Mouse (Mus musculus) monocyte, adult 2 months (primary cell): ENCODE data around the gene Ovol2.

Experiments used
- DNase-seq, 2 experiments: peaks; one replicate each; pipeline ENCODE4 v3.0.0; 2022; ENCODE audit warnings: low spot score in 2 of 2, low read depth in 1 of 2

Gene Ovol2

DNA sequence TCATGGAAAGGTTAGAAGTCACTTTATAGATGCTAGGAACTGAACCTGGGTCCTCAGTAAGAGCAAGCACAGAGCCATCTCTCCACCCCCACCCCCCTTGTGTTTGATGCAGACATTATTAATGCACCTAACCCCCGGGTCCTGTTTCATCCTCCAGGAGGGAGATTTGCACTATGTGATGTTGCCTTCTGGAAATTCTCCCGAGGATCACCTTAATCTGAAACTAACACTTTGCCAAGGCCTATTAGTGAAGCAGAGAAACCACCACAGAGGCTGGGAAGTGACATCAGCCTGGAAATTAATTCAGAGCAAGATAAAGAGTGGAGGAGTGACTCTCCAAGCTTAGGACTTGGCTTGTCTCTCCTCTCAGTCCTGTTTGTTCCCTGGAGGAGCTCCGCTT is 7.7 kb downstream of the Ovol2 start:
- DNase-seq = no peak

- DNase-seq = no peak
Measured at GRCm38 (mm10) chr2:144311372-144311771, 20.6 kb downstream of the Ovol2 start.

DNA sequence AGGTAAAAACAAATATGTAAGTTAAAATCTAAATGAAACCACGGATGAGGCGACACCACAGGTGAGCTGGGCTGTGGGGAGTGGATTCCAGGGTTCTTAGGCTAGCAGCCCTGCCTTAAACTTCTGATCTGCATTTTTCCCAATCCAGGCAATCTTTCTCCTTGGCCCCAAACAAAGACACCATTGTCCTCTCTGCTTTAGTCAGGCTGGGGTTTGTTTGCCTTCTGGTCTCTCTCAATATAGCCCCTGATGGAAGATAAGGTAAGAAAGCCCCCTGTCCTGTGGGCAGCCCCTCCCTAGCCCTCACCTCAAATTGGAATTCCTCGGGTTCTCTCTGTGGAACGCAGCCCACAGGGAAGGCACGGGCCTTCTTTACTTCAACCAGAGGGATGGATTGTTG is 21.7 kb downstream of the Ovol2 start:
- DNase-seq = no peak

- DNase-seq = no peak
Measured at GRCm38 (mm10) chr2:144308561-144308960, 23.4 kb downstream of the Ovol2 start.

- DNase-seq = no peak
Measured at GRCm38 (mm10) chr2:144305721-144306294, 26.1 kb downstream of the Ovol2 start.

GRCm38 (mm10) chr2:144301101-144301500 is 30.8 kb downstream of the Ovol2 start:
- DNase-seq = no peak

DNA sequence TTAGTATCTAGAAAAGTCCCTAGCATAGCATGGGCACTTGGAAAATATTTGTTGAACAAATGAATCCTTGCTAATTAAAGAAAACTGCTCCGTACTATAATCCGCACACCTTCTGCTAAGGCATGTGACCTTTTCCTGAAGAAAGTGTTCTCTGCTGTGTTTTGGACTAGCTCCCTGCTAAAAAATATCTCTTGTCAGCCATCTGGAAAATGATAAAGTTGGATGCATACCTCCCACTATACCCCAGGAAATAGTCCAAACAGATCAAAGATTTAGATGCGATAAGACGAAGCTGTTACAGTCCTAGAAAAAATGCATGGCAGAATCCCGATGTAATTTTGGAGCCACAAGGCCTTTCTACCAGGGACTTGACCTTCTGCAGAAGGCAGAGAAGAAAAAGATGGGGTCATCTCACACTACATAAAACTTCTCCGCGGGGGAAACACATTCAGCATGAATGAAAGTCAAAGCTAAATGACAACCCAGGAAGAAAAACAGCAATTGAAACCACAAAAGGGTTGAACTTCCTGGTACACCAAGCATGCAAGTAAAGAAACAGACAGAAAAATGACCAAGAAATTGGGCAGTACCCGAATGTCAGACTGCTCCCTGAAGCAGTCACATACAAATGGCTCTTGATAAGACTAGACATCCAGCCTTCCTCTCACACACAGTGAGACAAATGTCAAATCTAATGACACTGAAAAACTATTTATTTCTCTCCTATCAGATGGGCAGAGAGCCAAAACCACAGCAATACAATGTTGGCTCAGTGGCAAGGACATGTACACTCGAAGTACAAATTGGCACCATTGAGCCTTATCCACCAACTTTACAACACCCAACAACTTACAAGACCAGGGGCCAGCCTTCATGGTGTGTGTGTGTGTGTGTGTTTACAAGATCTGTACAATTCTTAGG is 31.9 kb downstream of the Ovol2 start:
- no peak for DNase-seq

DNA sequence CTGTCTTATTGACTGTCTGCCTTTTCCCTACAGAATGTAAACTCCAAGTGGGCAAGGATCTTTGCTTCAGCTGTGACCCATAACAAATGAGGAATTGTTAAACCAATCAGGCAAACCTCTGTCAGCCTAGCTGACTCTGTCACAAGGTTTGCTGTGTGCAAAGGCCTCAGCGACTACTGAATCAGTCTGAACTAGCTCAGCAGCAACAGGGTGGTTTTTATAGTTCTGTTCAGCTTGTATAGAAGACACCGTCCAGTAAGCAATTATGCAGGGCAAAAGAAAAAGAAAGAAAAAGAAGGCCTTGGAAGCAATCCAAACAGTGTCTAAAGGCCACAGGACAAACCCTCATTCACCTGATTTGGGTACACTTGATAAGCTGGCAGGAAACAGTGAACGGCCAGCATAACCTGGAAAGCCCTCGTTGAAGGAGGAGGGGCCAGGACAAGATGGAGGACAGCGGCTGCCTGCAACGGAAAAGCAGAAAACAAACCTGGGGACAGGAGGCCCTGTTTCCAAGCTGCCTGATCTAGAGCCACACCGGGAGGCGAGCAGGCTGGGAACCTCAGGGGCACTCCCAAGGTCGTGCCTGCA is 36.7 kb downstream of the Ovol2 start:
- DNase-seq = no peak

- DNase-seq = no peak
Measured at GRCm38 (mm10) chr2:144291600-144292305, 40.2 kb downstream of the Ovol2 start.

- peak; percentile 45 to 48 for DNase-seq
Measured at GRCm38 (mm10) chr2:144290321-144290720, 41.6 kb downstream of the Ovol2 start.

DNA sequence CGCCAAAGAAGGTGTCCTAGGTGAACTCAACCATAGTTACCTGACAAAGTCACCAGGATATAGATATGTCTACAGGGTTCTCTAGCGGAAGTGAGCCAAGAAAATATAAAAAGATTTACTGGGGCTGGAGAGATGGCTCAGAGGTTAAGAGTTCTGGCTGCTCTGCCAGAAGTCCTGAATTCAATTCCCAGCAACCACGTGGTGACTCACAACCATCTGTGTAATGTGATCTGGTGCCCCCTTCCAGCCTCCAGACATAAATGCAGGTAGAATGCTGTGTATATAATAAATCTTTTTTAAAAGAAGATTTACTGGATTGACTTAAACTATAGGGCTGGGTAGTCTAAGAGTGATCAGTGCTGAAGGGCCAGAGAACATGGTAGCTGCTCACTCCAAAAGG is 50.5 kb downstream of the Ovol2 start:
- DNase-seq = no peak

DNA sequence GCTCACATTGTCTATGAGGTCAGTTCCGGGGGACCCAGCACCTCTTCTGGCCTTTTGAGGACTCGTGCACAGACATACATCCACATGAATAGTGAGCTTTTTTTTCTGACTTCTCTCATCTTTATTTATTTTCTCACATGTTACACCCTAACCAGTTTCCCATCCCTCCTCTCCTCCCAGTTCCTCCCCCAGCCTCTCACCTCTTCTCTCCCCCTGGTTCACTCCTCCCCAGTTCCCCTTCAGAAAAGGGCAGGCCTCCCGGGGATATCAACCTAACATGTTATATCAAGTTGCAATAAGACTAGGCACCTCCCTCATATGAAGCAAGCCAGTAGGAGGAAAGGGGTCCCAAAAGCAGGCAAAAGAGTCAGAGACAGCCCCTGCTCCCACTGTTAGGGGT is 51.4 kb downstream of the Ovol2 start:
- no peak for DNase-seq

DNA sequence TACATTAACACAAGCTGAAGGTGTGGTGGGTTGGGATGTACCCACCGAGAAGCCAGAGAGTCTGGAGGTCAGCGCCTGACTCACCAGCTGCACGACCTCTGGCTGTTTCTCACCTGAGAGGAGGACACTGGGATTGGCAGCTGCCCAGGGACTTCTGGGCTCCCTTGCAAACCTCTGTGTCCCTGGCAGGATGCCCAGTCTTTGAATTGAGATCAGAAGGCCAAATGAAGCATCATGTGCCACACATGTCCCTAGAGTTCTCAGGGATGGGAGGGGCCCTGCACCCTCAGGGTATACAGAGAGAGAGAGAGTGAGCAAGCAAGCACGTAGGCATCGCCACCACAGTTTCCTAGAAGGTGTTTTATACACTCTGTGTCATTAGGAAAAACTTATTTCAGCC is 52.2 kb downstream of the Ovol2 start:
- DNase-seq = no peak

DNA sequence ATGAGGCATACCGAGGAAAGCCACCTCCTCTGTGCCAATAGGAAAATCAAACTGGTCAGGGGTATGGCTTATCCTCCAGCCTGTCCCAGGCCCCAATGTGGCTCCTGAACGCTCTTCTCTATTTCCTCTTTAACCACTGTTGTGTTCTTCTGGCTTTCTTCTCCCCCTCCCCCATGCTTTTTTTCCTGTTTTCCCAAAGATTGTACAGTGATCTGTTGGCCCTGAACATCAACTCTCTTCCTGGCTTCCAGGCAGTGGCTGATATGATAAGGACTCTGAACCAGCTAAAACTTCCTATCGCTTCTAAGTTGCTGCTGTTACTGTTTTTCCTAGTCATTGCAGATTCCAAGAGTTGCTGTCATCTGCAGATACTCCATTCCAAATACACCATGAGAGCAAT is 55.1 kb downstream of the Ovol2 start:
- DNase-seq = no peak

- no peak for DNase-seq
Measured at GRCm38 (mm10) chr2:144274741-144275140, 57.2 kb downstream of the Ovol2 start.

DNA sequence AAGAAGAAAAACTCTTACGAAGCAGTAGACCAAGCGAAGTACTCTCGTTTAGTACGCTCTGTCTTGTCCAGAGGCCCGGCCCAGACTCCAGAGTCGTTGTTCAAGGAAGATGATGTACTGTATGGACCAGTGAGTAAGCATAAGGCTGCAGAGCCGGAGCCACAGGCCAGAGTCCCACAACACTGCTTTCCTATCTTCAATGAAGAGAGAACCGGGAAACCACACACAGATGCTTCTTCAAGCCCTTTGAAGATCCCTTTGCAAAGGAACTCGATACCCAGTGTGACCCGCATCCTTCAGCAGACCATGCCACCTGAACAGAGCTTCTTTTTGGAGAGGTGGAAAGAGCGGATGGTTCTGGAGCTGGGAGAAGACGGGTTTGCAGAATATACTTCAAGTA is 59.9 kb downstream of the Ovol2 start:
- no peak for DNase-seq

DNA sequence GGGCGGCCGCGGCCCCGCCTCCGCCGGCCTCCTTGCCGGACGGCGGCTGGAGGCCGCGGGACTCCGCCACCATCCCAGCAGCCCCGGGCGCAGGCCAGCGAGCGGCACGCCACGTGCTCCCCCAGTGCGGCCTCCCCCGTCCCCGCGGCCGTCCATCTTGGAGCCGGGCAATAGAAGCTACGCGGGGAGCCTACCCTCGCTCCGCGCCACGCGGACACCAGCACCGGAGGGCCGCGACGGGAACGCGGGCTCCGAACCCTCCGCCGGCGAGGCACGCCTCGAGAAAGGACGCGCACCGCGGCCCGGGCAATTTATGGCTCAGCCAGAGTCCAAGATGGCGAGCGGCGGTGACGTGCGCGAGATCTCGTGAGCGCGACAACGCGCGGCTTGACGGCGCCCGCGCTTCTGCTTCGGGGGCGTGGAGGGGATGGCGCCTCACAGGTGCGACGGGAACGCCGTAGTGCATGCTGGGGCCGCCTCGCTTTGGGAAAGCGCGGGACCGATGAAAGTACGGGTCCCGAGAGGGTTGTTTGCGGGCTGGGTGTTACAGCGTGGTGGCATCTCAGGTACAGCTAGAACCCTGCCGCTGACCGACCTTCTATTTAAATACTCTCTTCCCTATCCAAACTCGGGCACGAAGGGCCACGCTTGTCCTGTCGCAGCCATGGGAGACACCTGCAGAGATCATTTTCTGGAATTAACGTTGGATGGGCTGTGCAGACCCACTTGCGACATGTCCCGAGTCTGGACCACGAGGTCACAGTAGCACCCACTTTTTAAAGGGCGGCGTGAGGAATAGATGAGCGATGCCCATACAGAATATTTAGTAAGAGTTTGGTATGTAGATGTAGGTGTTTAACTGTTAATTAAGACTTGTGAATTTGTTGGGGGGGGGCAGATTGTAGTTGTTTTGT is 61.2 kb downstream of the Ovol2 start, which contains the start of the genes Mgme1 and Snx5:
Gene Mgme1 (plus strand): TSS at position 157 of the 914 bp plus-strand sequence.
Gene Snx5 (minus strand): TSS at position 400 of the 914 bp plus-strand sequence.
- DNase-seq = peak; percentile 81 to 89

GRCm38 (mm10) chr2:144269679-144270475 is 62.1 kb downstream of the Ovol2 start:
- DNase-seq = no peak

DNA sequence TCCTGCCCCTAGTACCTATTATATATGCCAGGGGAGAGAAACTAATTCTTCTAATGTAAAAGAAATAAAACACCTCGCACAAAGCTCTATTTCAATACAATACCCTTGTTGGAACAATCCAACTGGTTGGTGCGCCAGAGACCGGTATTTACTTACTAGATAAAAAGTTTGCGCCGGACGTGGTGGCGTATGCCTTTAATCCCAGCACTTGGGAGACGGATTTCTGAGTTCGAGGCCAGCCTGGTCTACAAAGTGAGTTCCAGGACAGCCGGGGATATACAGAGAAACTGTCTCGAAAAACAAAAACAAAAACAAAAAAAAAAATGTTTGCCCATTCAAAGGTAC is 62.7 kb downstream of the Ovol2 start:
- no peak for DNase-seq
